Mouse (Mus musculus): ENCODE results near the gene Lmnb2.

Lmnb2 gene

GRCm38 (mm10) chr10:80931153-80931671, 13.2 kb upstream of the Lmnb2 start:
- in situ Hi-C loops (cut with MboI, MseI), result loop anchor here (10.0 kb wide), 1 partner anchor 786 kb away; the partner anchor contains the start of genes Cbarp and Midn

- in situ Hi-C loops (cut with MboI, MseI), result loop anchor here (10.0 kb wide), 1 partner anchor 786 kb away; the partner anchor contains the start of genes Cbarp and Midn
These were observed 12.5 kb upstream of the Lmnb2 start for GRCm38 (mm10) chr10:80930361-80931152.

GRCm38 (mm10) chr10:80929299-80930226, 11.5 kb upstream of the Lmnb2 start, which contains the start of gene Gadd45b:
Gadd45b (plus strand) TSS chr10:80930073.
- in situ Hi-C loops (cut with MboI, MseI), result loop anchor here (5.0 to 10.0 kb wide), 2 partner anchors 63 to 785 kb away; partner anchors contain the start of genes Cbarp and Midn

DNA sequence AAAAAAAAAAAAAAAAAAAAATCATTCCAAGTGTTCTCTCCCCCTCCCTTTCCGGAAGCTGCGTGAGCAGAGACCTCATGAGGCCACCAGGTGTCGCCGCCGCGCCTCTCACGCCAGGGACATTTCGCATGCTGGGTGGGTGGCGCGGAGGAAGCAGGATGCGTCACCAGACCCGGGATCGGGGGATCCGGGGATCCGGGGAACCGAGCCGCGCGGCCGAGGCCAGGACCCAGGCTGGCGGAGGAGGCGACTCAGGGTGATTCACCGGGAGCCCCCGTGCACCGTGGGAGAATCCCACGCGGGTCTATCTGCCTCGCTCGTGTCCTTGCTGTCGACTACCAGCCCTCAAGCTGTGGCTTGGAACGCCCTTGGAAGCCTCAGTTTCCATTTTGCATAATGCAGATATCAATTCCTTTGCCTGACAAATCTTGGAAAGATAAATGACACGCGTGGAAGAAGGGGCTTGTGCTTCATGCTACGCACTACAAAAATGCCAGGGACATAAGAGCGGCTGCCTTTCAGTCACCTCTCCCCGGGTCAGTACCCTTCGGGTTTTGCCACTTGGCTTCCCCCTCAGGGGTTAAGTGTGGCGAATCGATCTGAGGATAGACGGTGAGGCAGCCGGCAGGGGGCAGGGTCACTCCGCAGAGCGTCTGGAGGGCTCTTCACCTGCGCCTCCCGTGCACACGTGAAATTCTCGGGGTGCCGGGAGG, 10.7 kb upstream of the Lmnb2 start:
- in situ Hi-C loops (cut with MboI, MseI), result loop anchor here (5.0 kb wide), 1 partner anchor 64 kb away; no protein-coding TSS in a partner anchor

- in situ Hi-C loops (cut with MboI, MseI), result loop anchor here (5.0 kb wide), 1 partner anchor 67 kb away; no protein-coding TSS in a partner anchor
These were observed 7.4 kb upstream of the Lmnb2 start for GRCm38 (mm10) chr10:80925472-80925871.

GRCm38 (mm10) chr10:80921923-80922322, 3.9 kb upstream of the Lmnb2 start:
- in situ Hi-C loops (cut with MboI, MseI), result no loop called here

DNA sequence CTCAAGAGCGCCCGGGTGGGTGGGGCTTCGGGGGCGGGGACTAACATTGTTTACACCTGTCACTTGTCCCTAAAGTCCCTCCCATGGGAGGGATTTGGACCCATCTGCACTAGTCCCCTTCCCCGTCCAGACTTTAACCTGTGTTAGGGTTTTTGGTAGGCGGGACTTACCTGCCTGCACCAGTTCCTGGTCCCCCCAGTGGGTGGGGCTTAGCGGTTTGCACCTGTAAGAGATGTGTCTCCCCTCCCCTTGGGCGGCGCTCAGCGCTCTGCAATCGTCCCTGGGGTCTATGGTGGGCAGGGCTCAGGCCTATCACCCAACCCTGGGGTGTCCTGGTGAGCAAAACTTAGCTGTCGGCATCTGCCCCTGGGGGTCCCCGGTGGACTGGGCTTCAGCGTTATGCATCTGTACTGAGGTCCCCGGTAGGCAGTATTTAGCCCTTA, 688 bp downstream of the Lmnb2 start:
- in situ Hi-C loops (cut with MboI, MseI), result no loop called here

GRCm38 (mm10) chr10:80915736-80916135, 2.3 kb downstream of the Lmnb2 start:
- in situ Hi-C loops (cut with MboI, MseI), result no loop called here

GRCm38 (mm10) chr10:80915260-80915659, 2.8 kb downstream of the Lmnb2 start:
- in situ Hi-C loops (cut with MboI, MseI), result no loop called here

- in situ Hi-C loops (cut with MboI, MseI), result no loop called here
These were observed 3.8 kb downstream of the Lmnb2 start for GRCm38 (mm10) chr10:80914253-80914656.

DNA sequence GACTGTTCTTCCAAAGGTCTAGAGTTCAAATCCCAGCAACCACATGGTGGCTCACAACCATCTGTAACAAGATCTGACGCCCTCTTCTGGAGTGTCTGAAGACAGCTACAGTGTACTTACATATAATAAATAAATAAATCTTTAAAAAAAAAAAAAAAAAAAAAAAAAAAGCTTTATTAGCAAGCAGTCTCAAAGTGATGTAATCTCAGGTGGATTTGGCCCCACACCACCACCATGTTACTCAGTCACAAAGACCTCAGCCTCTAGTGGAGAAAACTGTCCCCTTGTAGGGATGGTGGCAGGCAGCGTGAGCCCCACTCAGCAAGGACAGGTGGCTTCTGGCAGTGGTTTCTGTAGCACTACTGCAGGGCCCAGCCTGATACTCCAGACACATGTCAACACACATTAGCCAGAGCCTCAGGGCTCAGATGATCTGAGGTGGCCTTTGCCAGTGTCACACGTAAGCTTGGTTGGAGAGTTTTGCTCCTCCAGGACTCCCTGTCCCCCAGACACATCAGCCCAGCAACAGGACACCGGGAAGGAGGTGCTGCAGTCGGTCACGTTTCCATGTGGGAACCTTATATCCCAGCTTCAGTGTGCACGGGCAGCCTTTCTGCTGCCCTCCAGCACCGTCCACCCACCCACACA, 4.6 kb downstream of the Lmnb2 start:
- in situ Hi-C loops (cut with MboI, MseI), result no loop called here

GRCm38 (mm10) chr10:80911891-80912290, 6.2 kb downstream of the Lmnb2 start:
- in situ Hi-C loops (cut with MboI, MseI), result no loop called here

GRCm38 (mm10) chr10:80911354-80911753, 6.7 kb downstream of the Lmnb2 start:
- in situ Hi-C loops (cut with MboI, MseI), result no loop called here

DNA sequence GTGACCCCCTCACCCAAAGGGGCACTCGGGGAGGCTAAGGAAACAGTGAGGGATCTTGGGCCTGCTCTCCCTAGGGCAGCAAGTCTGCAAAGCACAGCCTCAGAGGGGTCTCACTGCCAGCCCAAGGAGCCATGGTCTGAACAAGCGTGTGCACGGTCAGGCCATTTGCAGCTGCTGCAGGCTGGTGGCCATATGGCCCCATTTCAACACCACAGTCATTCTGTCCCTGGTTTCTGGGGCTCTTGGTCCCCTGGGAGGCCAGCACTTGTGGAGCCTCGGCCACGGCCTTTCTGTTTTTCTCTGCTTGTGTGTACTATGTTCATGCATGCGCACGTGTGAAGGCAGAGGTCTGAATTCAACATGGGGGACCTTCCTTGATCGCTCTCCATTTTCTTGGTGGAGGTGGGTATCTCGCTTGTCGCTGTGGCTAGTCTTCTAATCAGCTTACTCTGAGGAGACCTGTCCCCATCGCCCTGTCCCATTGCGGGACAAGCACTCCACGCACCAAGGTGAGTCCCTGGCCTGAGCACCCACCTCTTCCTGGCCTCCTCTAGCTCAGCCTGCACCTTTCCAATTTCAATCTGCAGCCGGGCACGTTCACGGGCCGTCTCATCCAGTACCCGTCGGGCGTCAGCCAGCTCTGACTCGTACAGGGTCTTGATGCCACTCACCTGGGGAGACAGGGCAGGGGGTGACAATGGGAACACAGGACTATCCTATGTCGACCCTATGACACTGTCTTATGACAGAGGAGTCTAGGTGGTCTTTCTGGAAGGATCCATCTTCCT, 8.5 kb downstream of the Lmnb2 start:
- in situ Hi-C loops (cut with MboI, MseI), result no loop called here

- in situ Hi-C loops (cut with MboI, MseI), result no loop called here
These were observed 13.3 kb downstream of the Lmnb2 start for GRCm38 (mm10) chr10:80904709-80905108.

DNA sequence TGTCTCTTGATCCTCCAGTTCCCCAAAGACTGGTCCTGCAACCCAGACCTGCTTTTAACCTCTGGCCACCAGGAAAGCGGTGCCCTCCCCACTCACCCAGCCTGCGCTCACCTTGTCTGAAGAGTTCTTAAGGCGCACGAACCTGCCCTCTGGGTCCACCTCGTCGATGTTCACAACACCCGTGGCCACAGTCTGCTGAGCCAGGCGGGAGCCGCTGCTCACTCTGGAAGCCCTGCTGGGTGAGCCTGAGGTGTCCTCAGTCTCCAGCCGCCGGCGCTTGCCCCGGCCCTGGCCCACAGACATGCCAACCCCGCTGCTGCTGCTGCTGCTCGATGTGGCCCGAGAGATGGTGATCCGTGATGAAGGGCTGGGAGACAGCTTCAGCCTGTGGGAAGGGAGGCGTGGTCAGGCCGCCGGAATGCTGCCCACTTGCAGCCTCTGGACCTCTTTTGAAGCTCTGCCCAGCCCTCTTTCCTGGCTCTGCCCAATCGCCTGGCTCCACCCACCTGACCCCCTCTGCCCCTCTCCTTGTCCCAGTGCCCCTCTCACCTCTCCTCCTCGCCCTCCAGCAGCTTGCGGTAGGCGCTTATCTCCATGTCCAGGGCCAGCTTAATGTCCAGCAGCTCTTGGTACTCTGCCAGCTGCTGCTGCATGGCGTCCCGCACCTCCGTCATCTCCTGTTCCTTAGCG, 13.9 kb downstream of the Lmnb2 start:
- in situ Hi-C loops (cut with MboI, MseI), result no loop called here

DNA sequence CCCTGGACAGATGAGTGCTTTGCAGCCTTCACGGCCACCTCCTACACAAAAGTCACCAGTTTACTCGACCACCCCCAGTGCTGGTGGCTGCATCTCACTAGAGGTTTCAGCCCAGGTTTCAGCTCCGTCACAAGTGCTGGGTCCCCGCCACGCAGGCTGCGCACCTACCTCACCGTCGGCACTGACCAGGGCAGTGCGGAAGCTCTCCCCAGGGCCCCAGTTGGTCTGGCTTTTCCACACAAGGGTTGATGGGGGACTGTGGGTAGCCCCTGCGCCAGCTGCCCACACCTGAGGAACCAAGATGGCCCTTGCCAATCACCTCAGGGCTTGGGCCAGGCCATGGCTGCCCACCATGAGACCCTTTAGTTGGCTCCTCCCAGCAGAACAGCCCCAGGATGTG, 14.8 kb downstream of the Lmnb2 start:
- in situ Hi-C loops (cut with MboI, MseI), result no loop called here

GRCm38 (mm10) chr10:80902273-80902940, 15.6 kb downstream of the Lmnb2 start:
- in situ Hi-C loops (cut with MboI, MseI), result no loop called here

All from T-helper 2 cell (primary cell).